Mouse (Mus musculus): ENCODE measurements around the gene Dscaml1. TPM values are rescaled to one million over a fixed set of nuclear protein-coding genes. Genes with fewer than 3 reads are reported as not detected.

The Dscaml1 gene
- polyA plus RNA-seq, 1 experiment from 2014 or later: 0.87 TPM

- WGBS: 60% methylated on average over 4 of the region's 4 CpGs
- Histone ChIP-seq H3K27ac (no peak overlapping the region), H3K27me3 (no peaks in the 10 kb centered on the region), H3K36me3 (no peaks in the 10 kb centered on the region), H3K9me3 (no peaks in the 10 kb centered on the region), H3K4me2 (replicated peaks) (no peak overlapping the region), H3K4me1 (peaks cover 13% of the 10 kb centered on the region; the same call in 1 of the 2 replicates), H3K4me3 (no peak overlapping the region), H3K9ac (no peak overlapping the region)
- ATAC-seq (ENCODE audit: insufficient number of reproducible peaks, insufficient read depth, low FRiP score, low TSS enrichment): no peak
Measured at GRCm38 (mm10) chr9:45550662-45551061, 124.2 kb downstream of the Dscaml1 start.

GRCm38 (mm10) chr9:45555036-45555826, 128.8 kb downstream of the Dscaml1 start:
- no peak overlapping the region for H3K4me3 ChIP-seq
- H3K4me2 ChIP-seq (replicated peaks): peak overlapping the region; percentile 30; the same call in 1 of the 2 replicates
- H3K27ac ChIP-seq: peak overlapping the region; percentile 26; the same call in 1 of the 2 replicates
- H3K9me3 ChIP-seq: no peaks in the 10 kb centered on the region
- no peaks in the 10 kb centered on the region for H3K27me3 ChIP-seq
- WGBS: 19% methylated on average over 17 of the region's 17 CpGs
- peaks cover 3% of the 10 kb centered on the region; the same call in 1 of the 2 replicates for H3K4me1 ChIP-seq
- no peak overlapping the region for H3K9ac ChIP-seq
- H3K36me3 ChIP-seq: no peaks in the 10 kb centered on the region
- peak; percentile 65; the same call in 1 of the 2 replicates for ATAC-seq (ENCODE audit: insufficient number of reproducible peaks, insufficient read depth, low FRiP score, low TSS enrichment)

DNA sequence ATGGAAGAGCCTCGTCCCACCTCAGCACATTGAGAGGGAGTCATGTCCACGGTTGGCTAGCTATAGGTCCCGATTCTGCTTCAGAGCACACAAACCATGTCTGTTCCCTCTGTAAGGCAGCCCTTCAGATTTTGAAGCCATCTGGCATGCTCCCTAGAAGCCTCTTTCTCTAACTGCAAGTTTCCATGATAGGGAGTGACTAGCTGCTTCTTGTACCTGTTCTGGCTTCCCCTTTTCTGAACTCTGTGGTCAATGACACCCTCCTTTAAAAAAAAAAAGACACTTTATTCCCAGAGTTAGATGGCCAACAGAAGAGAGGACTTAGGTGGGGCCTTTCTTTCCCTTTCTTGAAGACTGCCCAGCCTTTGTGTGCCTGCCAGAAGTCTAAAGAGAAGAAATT, 130.5 kb downstream of the Dscaml1 start:
- Histone ChIP-seq H3K27me3 (no peaks in the 10 kb centered on the region), H3K4me2 (replicated peaks) (no peak overlapping the region), H3K4me3 (no peak overlapping the region), H3K36me3 (no peaks in the 10 kb centered on the region), H3K9me3 (no peaks in the 10 kb centered on the region), H3K27ac (no peak overlapping the region), H3K9ac (no peak overlapping the region), H3K4me1 (peaks cover 3% of the 10 kb centered on the region; the same call in 1 of the 2 replicates)
- ATAC-seq (ENCODE audit: insufficient number of reproducible peaks, insufficient read depth, low FRiP score, low TSS enrichment): no peak
- 95% methylated on average over 3 of the region's 3 CpGs for WGBS

- H3K27me3 ChIP-seq: no peaks in the 10 kb centered on the region
- no peaks in the 10 kb centered on the region for H3K36me3 ChIP-seq
- H3K9ac ChIP-seq: no peak overlapping the region
- no peak overlapping the region for H3K4me3 ChIP-seq
- no peaks in the 10 kb centered on the region for H3K9me3 ChIP-seq
- no peak for ATAC-seq (ENCODE audit: insufficient number of reproducible peaks, insufficient read depth, low FRiP score, low TSS enrichment)
- H3K4me1 ChIP-seq: no peaks in the 10 kb centered on the region
- 73% methylated on average over 6 of the region's 6 CpGs for WGBS
- no peak overlapping the region for H3K27ac ChIP-seq
- H3K4me2 ChIP-seq (replicated peaks): no peak overlapping the region
Measured at GRCm38 (mm10) chr9:45560987-45561386, 134.6 kb downstream of the Dscaml1 start.

DNA sequence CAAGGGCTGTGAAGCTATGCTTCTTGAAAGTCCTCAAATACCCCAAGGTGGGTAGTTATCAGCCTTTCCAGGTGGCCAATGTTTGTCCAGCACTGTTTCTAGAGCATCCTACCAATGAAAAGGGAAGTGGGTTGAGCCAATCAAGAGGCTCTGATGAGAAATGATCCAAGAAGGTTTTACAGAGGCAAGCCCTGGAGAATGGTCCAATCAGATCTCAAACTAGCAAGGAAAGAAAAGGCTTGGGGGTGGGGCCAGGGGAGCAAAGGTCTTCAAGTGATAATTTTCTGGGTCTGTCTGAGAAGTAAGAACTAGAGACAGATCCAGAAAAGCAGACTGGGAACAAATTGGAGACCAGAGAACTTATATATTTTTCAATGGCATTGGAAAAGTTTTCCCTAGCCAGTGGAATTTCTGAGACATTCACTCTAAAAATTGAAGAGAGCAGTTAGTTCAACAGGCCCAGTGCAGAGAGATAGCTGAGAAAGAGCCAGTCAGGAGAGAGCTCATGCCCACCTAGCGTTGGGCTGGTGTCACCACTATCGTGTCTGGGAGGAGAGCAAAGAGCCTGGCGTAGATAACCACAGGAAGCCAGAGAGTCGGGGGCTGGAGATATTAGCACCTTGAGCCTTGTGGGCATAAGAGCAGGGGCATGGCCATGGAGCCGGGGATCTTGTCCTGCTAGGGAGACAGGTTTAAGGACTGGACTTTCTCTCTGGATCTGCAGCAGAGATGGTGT, 140.6 kb downstream of the Dscaml1 start:
- H3K9me3 ChIP-seq: no peaks in the 10 kb centered on the region
- WGBS: 91% methylated on average over 5 of the region's 5 CpGs
- no peak for ATAC-seq (ENCODE audit: insufficient number of reproducible peaks, insufficient read depth, low FRiP score, low TSS enrichment)

GRCm38 (mm10) chr9:45569680-45570079, 143.3 kb downstream of the Dscaml1 start:
- H3K36me3 ChIP-seq: no peaks in the 10 kb centered on the region
- 78% methylated on average over 3 of the region's 3 CpGs for WGBS
- no peak for ATAC-seq (ENCODE audit: insufficient number of reproducible peaks, insufficient read depth, low FRiP score, low TSS enrichment)

More for the DNA sequence above, 140.6 kb downstream of the Dscaml1 start:
- no peak overlapping the region for H3K9ac ChIP-seq
- no peak overlapping the region for H3K4me2 ChIP-seq (replicated peaks)
- H3K36me3 ChIP-seq: no peaks in the 10 kb centered on the region
- no peaks in the 10 kb centered on the region for H3K27me3 ChIP-seq
- H3K4me3 ChIP-seq: no peak overlapping the region
- no peaks in the 10 kb centered on the region for H3K4me1 ChIP-seq
- H3K27ac ChIP-seq: no peak overlapping the region

GRCm38 (mm10) chr9:45570346-45570745, 143.9 kb downstream of the Dscaml1 start:
- H3K27ac ChIP-seq: no peak overlapping the region
- no peaks in the 10 kb centered on the region for H3K9me3 ChIP-seq
- H3K4me3 ChIP-seq: no peak overlapping the region
- no peak overlapping the region for H3K9ac ChIP-seq
- 85% methylated on average over 5 of the region's 5 CpGs for WGBS
- no peak overlapping the region for H3K4me2 ChIP-seq (replicated peaks)
- H3K4me1 ChIP-seq: no peaks in the 10 kb centered on the region; the same call in 1 of the 2 replicates
- H3K36me3 ChIP-seq: no peaks in the 10 kb centered on the region
- H3K27me3 ChIP-seq: no peaks in the 10 kb centered on the region
- ATAC-seq (ENCODE audit: insufficient number of reproducible peaks, insufficient read depth, low FRiP score, low TSS enrichment): no peak

More at GRCm38 (mm10) chr9:45569680-45570079, 143.3 kb downstream of the Dscaml1 start:
- H3K27me3 ChIP-seq: no peaks in the 10 kb centered on the region
- no peak overlapping the region for H3K27ac ChIP-seq
- no peaks in the 10 kb centered on the region for H3K9me3 ChIP-seq
- H3K4me1 ChIP-seq: no peaks in the 10 kb centered on the region; the same call in 1 of the 2 replicates
- H3K4me3 ChIP-seq: no peak overlapping the region
- H3K4me2 ChIP-seq (replicated peaks): no peak overlapping the region
- H3K9ac ChIP-seq: no peak overlapping the region

- Histone ChIP-seq H3K27me3 (no peaks in the 10 kb centered on the region), H3K4me2 (replicated peaks) (no peak overlapping the region), H3K4me1 (no peaks in the 10 kb centered on the region; the same call in 1 of the 2 replicates), H3K4me3 (no peak overlapping the region), H3K9me3 (no peaks in the 10 kb centered on the region), H3K27ac (no peak overlapping the region), H3K36me3 (no peaks in the 10 kb centered on the region), H3K9ac (no peak overlapping the region)
- 50% methylated on average over 9 of the region's 9 CpGs for WGBS
- no peak for ATAC-seq (ENCODE audit: insufficient number of reproducible peaks, insufficient read depth, low FRiP score, low TSS enrichment)
Measured at GRCm38 (mm10) chr9:45572787-45573492, 146.5 kb downstream of the Dscaml1 start.

DNA sequence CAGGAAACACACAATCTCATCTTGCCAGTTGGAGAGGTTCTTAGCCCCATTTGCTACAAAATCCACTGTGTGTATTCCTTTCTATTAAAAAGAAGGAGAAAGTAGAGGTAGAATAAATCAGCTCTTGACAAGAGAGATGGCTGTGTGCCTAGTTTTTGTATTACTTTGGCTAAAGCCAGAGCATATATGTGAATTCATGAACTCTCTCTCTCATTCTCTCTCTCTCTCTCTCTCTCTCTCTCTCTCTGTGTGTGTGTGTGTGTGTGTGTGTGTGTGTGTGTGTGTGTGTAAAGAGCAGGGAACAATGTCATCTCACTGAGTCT, 147.0 kb downstream of the Dscaml1 start:
- H3K4me1 ChIP-seq: no peaks in the 10 kb centered on the region; the same call in 1 of the 2 replicates
- no peaks in the 10 kb centered on the region for H3K36me3 ChIP-seq
- H3K4me2 ChIP-seq (replicated peaks): no peak overlapping the region
- no peaks in the 10 kb centered on the region for H3K9me3 ChIP-seq
- no peak for ATAC-seq (ENCODE audit: insufficient number of reproducible peaks, insufficient read depth, low FRiP score, low TSS enrichment)
- H3K27ac ChIP-seq: no peak overlapping the region
- H3K27me3 ChIP-seq: no peaks in the 10 kb centered on the region
- H3K9ac ChIP-seq: no peak overlapping the region
- no peak overlapping the region for H3K4me3 ChIP-seq

DNA sequence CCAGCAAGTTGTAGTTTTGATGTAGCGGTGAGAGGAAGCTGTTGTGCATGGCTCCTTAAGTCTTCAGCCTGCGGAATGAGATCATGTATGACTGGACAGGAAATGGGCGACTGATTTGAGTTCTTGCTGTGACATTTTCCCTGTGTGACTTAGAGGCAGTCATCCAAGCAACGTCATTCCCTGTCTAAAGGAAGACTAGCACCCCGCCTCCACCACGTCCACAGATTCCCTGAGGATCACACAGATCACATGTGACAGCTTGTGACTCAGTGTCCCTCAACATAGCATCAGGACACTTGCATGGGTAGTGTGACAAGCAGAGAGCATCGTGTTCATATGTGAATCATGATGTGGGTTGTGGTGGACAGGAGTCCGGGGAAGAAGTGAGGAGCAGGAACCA, 147.6 kb downstream of the Dscaml1 start:
- Histone ChIP-seq H3K27ac (no peak overlapping the region), H3K36me3 (no peaks in the 10 kb centered on the region), H3K4me1 (no peaks in the 10 kb centered on the region; the same call in 1 of the 2 replicates), H3K4me3 (no peak overlapping the region), H3K9ac (no peak overlapping the region), H3K27me3 (no peaks in the 10 kb centered on the region), H3K4me2 (replicated peaks) (no peak overlapping the region), H3K9me3 (no peaks in the 10 kb centered on the region)
- 85% methylated on average over 8 of the region's 8 CpGs for WGBS
- no peak for ATAC-seq (ENCODE audit: insufficient number of reproducible peaks, insufficient read depth, low FRiP score, low TSS enrichment)

DNA sequence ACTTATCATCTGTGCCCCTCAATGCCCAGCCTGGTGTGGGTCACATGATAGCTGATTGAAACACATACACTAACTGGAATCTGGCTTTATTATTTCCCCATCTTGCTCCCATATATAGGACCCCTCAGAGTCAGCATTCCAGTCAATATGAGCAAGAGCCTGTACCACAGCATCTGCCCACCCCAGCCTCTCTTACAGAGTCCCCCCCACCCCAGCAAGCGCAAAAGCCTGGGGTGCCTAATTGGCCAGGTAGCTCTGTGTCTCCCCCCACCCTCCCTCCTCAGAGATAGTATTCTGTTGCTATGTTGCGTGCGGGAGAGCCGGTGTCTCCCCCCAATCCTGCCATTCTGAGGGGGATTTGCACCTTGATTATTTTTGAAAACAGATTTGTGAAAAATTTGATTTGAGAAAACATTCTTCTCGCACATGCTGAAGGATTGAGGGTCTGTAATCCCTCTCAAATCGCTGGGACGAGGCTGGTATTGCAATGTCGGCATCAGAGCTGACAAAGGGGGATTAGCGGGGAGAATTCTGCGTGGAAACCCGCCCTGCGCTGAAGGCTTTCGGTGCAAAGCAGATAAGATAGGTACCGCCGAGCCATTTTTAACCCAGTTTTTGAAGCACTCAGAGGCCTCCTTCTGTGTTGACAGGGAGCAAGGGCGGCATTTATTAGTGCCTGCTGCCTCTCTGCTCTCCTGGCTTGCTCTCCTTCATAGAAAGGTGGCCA, 153.8 kb downstream of the Dscaml1 start:
- ATAC-seq (ENCODE audit: insufficient number of reproducible peaks, insufficient read depth, low FRiP score, low TSS enrichment): no peak
- Histone ChIP-seq H3K27me3 (no peaks in the 10 kb centered on the region), H3K4me2 (replicated peaks) (no peak overlapping the region), H3K27ac (no peak overlapping the region), H3K4me3 (no peak overlapping the region), H3K9me3 (no peaks in the 10 kb centered on the region), H3K4me1 (no peaks in the 10 kb centered on the region), H3K9ac (no peak overlapping the region), H3K36me3 (no peaks in the 10 kb centered on the region)
- WGBS: 76% methylated on average over 16 of the region's 16 CpGs
